19 mouse cellular contexts compared by ENCODE assay signal in the genomic region with DNA sequence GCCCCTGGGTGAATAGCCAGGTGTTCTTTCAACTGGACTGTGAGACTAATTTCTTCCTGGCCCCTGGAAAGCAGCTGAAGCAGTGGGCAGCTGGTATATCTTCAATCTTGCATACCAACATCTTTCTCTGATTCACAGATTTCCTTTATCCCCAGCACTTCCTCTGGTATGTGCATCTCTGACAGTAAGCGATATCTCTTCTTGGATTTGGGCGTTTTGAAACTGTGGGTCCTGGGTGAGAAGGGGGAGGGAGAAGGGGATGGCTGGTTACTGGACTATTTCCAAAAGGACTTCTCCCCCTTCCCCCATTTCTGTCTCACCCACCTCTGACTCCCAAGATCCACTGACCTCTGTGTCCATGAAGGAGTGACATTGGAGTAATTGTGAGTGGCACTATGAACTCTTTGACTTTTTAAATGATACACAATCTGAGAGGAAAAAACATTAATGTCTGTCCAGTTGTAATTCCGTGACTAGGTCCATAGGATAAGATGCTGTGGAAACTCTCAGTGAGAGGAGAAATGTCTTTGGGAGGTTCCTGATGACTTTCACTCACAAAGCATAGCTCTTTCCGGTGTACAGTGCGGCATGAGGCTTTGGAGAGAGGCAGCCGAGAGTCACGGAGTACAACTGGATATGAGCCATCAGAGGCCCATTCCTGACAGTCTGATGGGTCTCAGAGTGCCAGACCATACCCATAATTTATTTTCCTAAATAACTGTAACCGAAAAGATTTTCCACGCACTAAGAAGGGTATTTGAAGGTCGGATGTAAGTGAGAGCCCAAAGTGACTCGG.
"Had no signal": no experiment of that assay in that cellular context is flagged by ENCODE, and none has a peak within 500 bp of the region (broad histone marks: within the 10 kb centered on the region; RNA-seq: fewer than 3 reads in every experiment).

No protein-coding gene starts in this region.

- H3K27me3 ChIP-seq: liver, embryonic 12.5 days; neural tube, embryonic 13.5 days had no signal

- ATAC-seq: liver, embryonic 12.5 days; midbrain, embryonic 16.5 days had no signal

- H3K36me3 ChIP-seq: liver, embryonic 12.5 days; midbrain, embryonic 10.5 days; midbrain, embryonic 12.5 days; neural tube, embryonic 13.5 days; neural tube, embryonic 15.5 days had no signal

- DNase-seq: lung, adult 2 months; lung, postnatal 4 days; midbrain, embryonic 14.5 days; retina, postnatal 1 day; right cerebral cortex, adult 18-20 months; right cerebral cortex, postnatal 25 days; right cerebral cortex, postnatal 4 days; spleen, adult 18-20 months; thymus, adult 18-20 months; thymus, postnatal 14 days; thymus, postnatal 36 days had no signal

- H3K4me1 ChIP-seq: liver, embryonic 12.5 days; midbrain, embryonic 12.5 days; neural tube, embryonic 15.5 days had no signal

- H3K4me2 ChIP-seq: liver, embryonic 12.5 days; midbrain, embryonic 12.5 days; neural tube, embryonic 13.5 days; neural tube, embryonic 15.5 days had no signal

- H3K27ac ChIP-seq: liver, embryonic 12.5 days; liver, embryonic 14.5 days; midbrain, embryonic 10.5 days; midbrain, embryonic 12.5 days; neural tube, embryonic 13.5 days; neural tube, embryonic 15.5 days had no signal

- H3K9me3 ChIP-seq: liver, embryonic 12.5 days; midbrain, embryonic 10.5 days; midbrain, embryonic 12.5 days; neural tube, embryonic 13.5 days; neural tube, embryonic 15.5 days had no signal

- H3K4me3 ChIP-seq: liver, embryonic 12.5 days; midbrain, embryonic 10.5 days; midbrain, embryonic 12.5 days; myocyte; neural tube, embryonic 13.5 days; neural tube, embryonic 15.5 days had no signal

- H3K9ac ChIP-seq: liver, embryonic 12.5 days; liver, embryonic 14.5 days; midbrain, embryonic 12.5 days; neural tube, embryonic 13.5 days; neural tube, embryonic 15.5 days had no signal
